Mouse (Mus musculus) olfactory bulb, adult 2 months (tissue): ENCODE results near the gene A830005F24Rik. TPM values are rescaled to one million over a fixed set of nuclear protein-coding genes. Genes with fewer than 3 reads are reported as not detected.
"Not testable (repeated sequence)": the region's sequence is repeated elsewhere in the genome, so short reads cannot be mapped to it uniquely, and the experiment has no call there.

Source experiments
- H3K27ac ChIP-seq: fragments of 200-500 bp; 2 replicates; pipeline ENCODE4 v1.5.1; 2012; ENCODE audit warnings: low read depth, low read length; ENCODE audit not compliant: insufficient read depth
- H3K4me1 ChIP-seq: fragments of 200-500 bp; 2 replicates; pipeline ENCODE4 v1.6.1; 2012; ENCODE audit warnings: low read length; ENCODE audit not compliant: control insufficient read depth, insufficient read depth
- H3K4me3 ChIP-seq: fragments of 200-500 bp; 2 replicates; pipeline ENCODE4 v1.5.1; 2012; ENCODE audit warnings: mild to moderate bottlenecking, low read depth, low read length, moderate library complexity; ENCODE audit not compliant: insufficient read depth
- CTCF ChIP-seq: fragments of 200-500 bp; IDR thresholded peaks from 2 replicates; pipeline ENCODE4 v1.5.1; 2012; ENCODE audit warnings: low read depth, mild to moderate bottlenecking, low read length, moderate library complexity; ENCODE audit not compliant: insufficient read depth
- POLR2A ChIP-seq: fragments of 200-500 bp; IDR thresholded peaks from 2 replicates; pipeline ENCODE4 v1.6.1; 2012; ENCODE audit warnings: mild to moderate bottlenecking, low read depth, low read length, moderate library complexity; ENCODE audit not compliant: insufficient read depth
- WGBS: fragments of 180-500 bp; shearing (Covaris S2); methylation state at CpG from one replicate; pipeline ENCODE4 v1.1.7; 2018; 5-methylcytosine and 5-hydroxymethylcytosine counted together
- polyA plus RNA-seq: library from polyadenylated mRNA; stranded (reverse); fragments of >200 nt; gene quantifications from 2 replicates; pipeline ENCODE4 v1.2.4, GENCODE M21; 2012; ENCODE audit warnings: low replicate concordance; ENCODE audit not compliant: missing spikeins, insufficient read depth, insufficient read length

The A830005F24Rik gene
- polyA plus RNA-seq, 1 experiment = not detected

DNA sequence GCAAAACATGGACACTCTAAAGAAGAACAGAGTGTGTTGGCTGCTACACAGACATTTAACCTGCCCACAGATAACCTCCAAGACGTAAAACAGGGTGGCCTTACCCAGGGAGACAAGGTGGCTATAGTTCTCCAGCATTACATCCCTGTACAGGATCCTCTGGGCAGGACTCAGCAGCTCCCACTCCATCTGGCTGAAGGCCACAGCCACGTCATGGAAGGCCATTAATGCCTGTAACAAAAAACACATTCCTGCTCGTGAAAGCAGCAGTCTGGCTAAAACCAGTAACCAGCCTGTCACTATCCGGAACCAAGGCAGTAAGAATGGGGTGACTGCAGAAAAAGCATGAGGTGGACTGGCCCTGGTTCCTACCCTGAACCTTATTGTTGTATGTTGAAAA, 14.7 kb upstream of the A830005F24Rik start:
- Histone ChIP-seq H3K4me3 (no peak overlapping the region), H3K4me1 (peaks cover 5% of the 10 kb centered on the region), H3K27ac (no peak overlapping the region)
- TF ChIP-seq POLR2A = no peak
- TF ChIP-seq CTCF = no peak
- WGBS = 72% methylated on average over 4 of the region's 4 CpGs

DNA sequence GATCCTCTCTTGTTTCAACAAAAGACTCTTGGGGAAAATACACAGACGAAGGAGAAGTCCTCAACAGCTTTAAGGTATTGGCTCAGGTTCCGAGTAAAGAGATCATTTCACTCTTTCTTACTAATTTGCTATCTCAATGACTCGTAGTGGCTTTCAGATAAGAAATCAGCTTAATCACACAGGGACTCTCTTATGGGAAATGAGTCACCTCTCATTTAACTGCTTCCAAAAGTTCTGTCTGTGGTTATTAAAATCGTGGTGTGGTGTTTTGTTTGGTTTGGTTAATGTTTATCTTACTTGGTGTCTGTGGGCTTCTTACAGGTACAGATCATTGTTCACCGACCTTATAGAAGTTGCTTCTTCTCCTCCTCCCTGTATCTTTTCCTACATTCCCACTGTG, 10.9 kb upstream of the A830005F24Rik start:
- no peak overlapping the region for H3K27ac ChIP-seq
- H3K4me1 ChIP-seq = peaks cover 7% of the 10 kb centered on the region
- no peak overlapping the region for H3K4me3 ChIP-seq
- TF ChIP-seq POLR2A (no peak), CTCF (no peak)
- 66% methylated on average over 5 of the region's 5 CpGs for WGBS

DNA sequence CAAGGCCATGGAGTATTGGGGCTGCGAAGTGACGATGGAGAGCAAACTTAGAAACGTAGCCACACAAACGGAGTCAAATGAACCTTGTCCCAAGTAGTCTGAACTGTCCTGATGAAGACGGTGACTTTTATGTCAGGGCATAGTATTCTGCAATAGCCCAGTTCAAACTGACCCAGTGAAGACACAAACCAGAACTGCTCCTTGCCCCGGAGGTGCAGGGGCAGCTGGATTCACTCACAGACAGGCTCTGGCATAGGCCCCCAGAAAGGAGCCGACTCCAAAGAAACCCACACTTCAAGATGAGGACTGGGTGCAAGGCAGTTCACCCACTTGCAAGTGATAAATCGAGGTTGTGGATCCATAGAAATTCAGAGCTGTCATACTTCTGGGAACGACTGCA, 4.7 kb upstream of the A830005F24Rik start:
- TF ChIP-seq CTCF (no peak), POLR2A (no peak)
- Histone ChIP-seq H3K4me3 (no peak overlapping the region), H3K4me1 (peaks cover 8% of the 10 kb centered on the region), H3K27ac (no peak overlapping the region)
- 93% methylated on average over 9 of the region's 9 CpGs for WGBS

DNA sequence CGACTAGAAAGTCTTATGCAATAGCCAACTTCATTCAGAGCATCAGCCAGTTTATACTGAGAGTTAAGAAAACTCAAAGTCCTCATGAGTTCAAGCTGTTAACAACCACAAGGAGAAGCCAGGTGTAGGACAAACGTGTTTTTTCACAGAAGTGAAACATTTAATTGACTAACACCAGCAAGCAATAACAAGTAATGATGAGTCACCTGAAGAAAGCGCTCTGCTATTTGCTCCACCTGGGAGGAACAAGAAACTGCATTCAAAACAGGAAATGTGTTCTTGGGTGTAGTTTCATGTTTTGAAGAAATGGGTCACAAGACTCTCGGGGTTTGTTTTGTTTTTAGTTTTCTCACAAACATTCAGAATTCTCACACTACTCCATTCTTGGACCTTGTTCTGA, 2.5 kb downstream of the A830005F24Rik start:
- Histone ChIP-seq H3K4me3 (no peak overlapping the region), H3K27ac (no peak overlapping the region), H3K4me1 (peaks cover 5% of the 10 kb centered on the region)
- 83% methylated on average over 4 of the region's 4 CpGs for WGBS
- TF ChIP-seq POLR2A (no peak), CTCF (no peak)

DNA sequence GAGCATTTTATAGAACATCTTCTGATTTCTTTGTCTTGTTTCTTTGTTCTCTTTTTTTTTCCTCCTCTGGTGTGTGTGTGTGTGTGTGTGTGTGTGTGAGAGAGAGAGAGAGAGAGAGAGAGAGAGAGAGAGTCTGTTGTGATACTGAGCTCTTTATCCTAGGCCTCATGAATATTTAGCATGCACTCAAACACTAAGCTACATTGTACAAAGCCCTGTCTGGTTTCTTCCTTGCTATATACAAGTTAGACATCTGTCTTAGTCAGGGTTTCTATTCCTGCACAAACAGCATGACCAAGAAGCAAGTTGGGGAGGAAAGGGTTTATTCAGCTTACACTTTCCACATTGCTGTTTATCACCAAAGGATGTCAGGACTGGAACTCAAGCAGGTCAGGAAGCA, 5.8 kb downstream of the A830005F24Rik start:
- not testable (repeated sequence) for H3K4me1 ChIP-seq

DNA sequence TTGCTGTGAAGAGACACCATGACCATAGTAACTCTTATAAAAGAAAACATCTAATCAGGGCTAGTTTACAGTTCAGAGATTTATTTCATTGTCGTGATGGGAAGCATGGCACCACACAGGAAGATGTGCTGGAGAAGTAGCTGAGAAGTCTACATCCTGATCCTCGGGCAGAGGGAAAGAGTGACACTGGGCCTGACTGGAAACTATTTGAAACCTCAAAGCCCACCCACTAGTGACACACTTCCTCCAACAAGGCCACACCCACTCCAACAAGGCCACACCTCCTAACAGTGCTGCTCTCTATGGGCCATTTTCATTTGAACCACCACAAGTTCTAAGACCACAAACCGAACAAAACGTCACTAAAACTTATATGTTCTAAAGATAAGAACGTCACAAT, 12.4 kb downstream of the A830005F24Rik start:
- H3K27ac ChIP-seq = no peak overlapping the region
- 79% methylated on average over 5 of the region's 5 CpGs for WGBS
- H3K4me3 ChIP-seq = no peak overlapping the region
- no peak for TF ChIP-seq CTCF
- no peak for TF ChIP-seq POLR2A
- H3K4me1 ChIP-seq = no peaks in the 10 kb centered on the region

More for the DNA sequence above, 5.8 kb downstream of the A830005F24Rik start:
- not testable (repeated sequence) for H3K27ac ChIP-seq, H3K4me3 ChIP-seq

DNA sequence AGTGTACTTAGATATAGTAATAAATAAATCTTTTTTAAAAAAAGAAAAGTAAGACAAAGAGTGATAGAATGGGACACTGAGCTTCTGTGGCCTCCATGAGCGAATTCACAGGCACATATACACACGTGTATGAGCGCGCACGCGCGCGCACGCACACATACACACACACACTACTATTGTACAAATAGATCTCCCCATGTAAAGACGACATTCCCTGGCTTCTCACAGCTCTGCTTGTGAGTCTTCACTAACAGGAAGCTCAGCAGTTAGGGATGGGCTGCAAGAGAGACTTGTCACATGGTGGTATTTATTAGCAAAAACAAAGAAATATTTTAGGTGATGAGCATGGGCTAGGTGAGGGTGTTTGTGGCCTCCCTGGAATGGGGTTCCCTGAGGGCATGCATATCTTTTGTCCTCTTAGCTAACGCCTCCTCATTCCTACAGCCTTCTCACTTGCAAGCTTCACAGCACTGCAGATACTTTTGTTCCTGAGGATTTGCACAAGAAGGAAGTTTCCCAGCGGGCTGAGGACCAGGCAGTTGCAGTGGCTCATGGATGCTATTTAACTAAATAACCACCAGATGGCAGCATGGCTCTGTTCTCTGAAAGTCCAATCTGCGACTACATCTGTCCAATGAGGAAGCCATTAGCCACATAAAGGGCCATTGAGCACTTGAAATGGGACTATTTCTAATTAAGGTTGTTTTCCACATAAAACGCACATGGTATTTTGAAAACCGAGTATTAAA, 14.9 kb downstream of the A830005F24Rik start:
- Histone ChIP-seq H3K27ac (no peak overlapping the region), H3K4me3 (no peak overlapping the region), H3K4me1 (no peaks in the 10 kb centered on the region)
- WGBS = 55% methylated on average over 15 of the region's 15 CpGs
- no peak for TF ChIP-seq POLR2A
- TF ChIP-seq CTCF = no peak

DNA sequence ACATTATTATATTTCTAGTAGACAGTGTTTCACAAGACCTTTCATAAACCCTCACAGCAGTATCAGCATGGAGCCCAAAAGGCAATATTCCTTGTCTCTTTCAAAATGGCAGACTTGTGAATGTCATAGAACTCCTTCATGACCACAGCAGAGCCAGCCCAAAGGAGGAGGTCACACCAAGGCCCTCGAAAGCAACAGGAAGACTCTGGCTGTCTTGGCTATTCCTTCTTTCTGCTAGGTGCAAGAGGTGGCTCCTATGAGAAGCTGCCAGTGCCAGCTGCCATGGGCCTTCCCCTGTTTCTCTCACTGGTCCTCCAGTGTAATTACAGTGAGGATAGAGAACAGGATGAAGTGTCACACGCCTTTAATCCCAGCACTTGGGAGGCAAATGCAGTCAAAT, 15.7 kb downstream of the A830005F24Rik start:
- no peak overlapping the region for H3K27ac ChIP-seq
- 55% methylated on average over 2 of the region's 2 CpGs for WGBS
- no peak overlapping the region for H3K4me3 ChIP-seq
- TF ChIP-seq POLR2A (no peak), CTCF (no peak)
- H3K4me1 ChIP-seq = no peaks in the 10 kb centered on the region

DNA sequence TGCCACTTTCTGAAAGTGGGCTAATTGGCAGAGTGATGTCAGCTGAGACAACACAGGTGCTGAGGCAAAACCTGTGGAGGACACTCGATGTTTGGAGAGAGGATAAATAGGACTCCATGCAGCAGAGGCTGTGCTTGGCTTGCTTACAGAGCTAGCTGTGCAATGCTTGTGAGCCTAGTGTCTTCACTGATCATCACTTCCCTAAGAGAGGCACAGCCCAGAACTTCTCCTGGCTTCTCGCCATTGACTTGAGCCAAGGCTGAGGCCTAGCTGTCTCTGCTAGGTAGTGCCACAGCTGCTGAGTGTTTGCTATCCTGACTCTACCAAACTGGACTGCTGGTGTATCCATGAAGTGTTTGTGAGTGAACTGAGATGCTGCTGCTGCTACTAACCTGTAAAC, 17.3 kb downstream of the A830005F24Rik start:
- TF ChIP-seq CTCF (no peak), POLR2A (no peak)
- Histone ChIP-seq H3K4me3 (no peak overlapping the region), H3K27ac (no peak overlapping the region), H3K4me1 (no peaks in the 10 kb centered on the region)
- WGBS = 58% methylated on average over 2 of the region's 2 CpGs

DNA sequence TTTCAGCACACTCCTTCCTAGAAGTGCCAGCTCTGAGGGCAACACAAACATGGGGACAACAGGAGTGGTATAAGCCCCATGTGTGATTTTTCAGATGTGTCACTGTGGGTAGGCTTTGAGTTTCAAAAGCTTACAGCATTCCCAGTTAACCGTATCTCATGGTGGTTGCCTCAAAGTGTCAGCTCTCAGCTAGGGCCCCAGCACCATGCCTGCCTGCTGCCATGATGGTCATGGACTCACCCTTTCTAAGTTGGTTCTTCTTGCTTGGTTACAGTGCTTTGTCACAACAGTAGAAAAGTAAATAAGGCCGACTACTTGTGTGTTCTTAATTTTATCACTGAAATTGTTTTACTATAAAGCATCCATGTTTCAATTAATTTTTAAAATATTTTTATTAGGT, 18.1 kb downstream of the A830005F24Rik start:
- no peaks in the 10 kb centered on the region for H3K4me1 ChIP-seq
- WGBS = 83% methylated on average over 2 of the region's 2 CpGs
- no peak overlapping the region for H3K4me3 ChIP-seq
- TF ChIP-seq POLR2A (no peak), CTCF (no peak)
- H3K27ac ChIP-seq = no peak overlapping the region
